Mouse (Mus musculus): Measurements from ENCODE around the gene Sec23a.

GRCm38 (mm10) chr12:58924996-58925395, 86.8 kb downstream of the Sec23a start:
- TF ChIP-seq GATA1 (IDR thresholded peaks at IDR 0.05; ENCODE audit: borderline replicate concordance, low read length), result no peak
- TF ChIP-seq CTCF (IDR thresholded peaks at IDR 0.05; ENCODE audit: low read depth, low read length), result no peak
- no peak for TF ChIP-seq TAL1 (conservative IDR thresholded peaks at IDR 0.05; ENCODE audit: low read depth, low read length)
